Mouse (Mus musculus) midbrain, embryonic 10.5 days (tissue): ENCODE results near the gene Nom1. TPM values are rescaled to one million over a fixed set of nuclear protein-coding genes. Genes with fewer than 3 reads are reported as not detected.

Experiments used
- DNase-seq: peaks from one replicate; pipeline ENCODE4 v3.0.0-alpha.2; 2017; ENCODE audit warnings: low spot score
- H3K27ac ChIP-seq: fragments of 300-500 bp; sonication (generic); replicated peaks from 2 replicates; pipeline ENCODE4 v1.5.1; 2016; ENCODE audit warnings: mild to moderate bottlenecking
- H3K27me3 ChIP-seq: fragments of 300-500 bp; sonication (generic); 2 replicates; pipeline ENCODE4 v1.6.1; 2016; ENCODE audit warnings: low read depth, mild to moderate bottlenecking; ENCODE audit not compliant: poor library complexity, severe bottlenecking
- H3K36me3 ChIP-seq: fragments of 300-500 bp; sonication (generic); 2 replicates; pipeline ENCODE4 v1.6.1; 2016; ENCODE audit warnings: mild to moderate bottlenecking, moderate library complexity
- H3K4me1 ChIP-seq: fragments of 300-500 bp; sonication (generic); 2 replicates; pipeline ENCODE4 v1.6.1; 2016
- H3K4me3 ChIP-seq: fragments of 300-500 bp; sonication (generic); 2 replicates; pipeline ENCODE4 v1.5.1; 2016; ENCODE audit warnings: mild to moderate bottlenecking, moderate library complexity
- H3K9me3 ChIP-seq: fragments of 300-500 bp; sonication (generic); replicated peaks from 2 replicates; pipeline ENCODE4 v1.6.1; 2016; ENCODE audit warnings: mild to moderate bottlenecking
- WGBS: fragments of 180-500 bp; shearing (Covaris S2); methylation state at CpG from one replicate; pipeline ENCODE4 v1.1.7; 2016; 5-methylcytosine and 5-hydroxymethylcytosine counted together
- polyA plus RNA-seq: library from polyadenylated mRNA; unstranded; fragments of >200 nt; fragmentation: Nextera tagmentation; extraction: Ambion mirVana; gene quantifications from 2 replicates; pipeline ENCODE4 v1.2.1, GENCODE M21; 2016

Gene Nom1
- polyA plus RNA-seq, 1 experiment from 2014 or later, result 33.7 TPM

DNA sequence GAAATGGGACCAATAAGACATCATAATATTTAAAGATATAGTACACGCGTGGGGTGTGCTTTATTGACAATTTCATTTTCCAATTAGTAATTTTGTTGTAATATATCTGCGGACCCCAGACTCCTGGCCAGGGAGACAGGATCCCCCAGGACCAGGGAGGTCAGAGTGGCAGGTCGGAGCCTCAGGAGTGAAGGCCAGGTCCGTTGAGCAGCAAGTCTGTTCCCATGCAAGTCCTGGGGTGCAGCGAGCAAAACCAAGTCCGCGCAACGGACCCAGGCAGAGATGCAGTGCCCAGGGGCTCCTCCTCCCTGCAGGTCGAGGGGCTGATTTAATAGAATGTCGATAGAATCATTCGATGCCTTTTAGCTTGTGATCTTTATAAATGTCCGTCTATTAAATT lies 52.9 kb downstream of the Nom1 start:
- no peaks in the 10 kb centered on the region for H3K36me3 ChIP-seq
- H3K4me3 ChIP-seq, result no peak overlapping the region
- H3K27ac ChIP-seq, result no peak overlapping the region
- peaks cover 98% of the 10 kb centered on the region for H3K27me3 ChIP-seq
- peak; percentile 28 for DNase-seq
- 16% methylated on average over 13 of the region's 13 CpGs for WGBS
- peaks cover 9% of the 10 kb centered on the region for H3K4me1 ChIP-seq
- no peaks in the 10 kb centered on the region for H3K9me3 ChIP-seq

DNA sequence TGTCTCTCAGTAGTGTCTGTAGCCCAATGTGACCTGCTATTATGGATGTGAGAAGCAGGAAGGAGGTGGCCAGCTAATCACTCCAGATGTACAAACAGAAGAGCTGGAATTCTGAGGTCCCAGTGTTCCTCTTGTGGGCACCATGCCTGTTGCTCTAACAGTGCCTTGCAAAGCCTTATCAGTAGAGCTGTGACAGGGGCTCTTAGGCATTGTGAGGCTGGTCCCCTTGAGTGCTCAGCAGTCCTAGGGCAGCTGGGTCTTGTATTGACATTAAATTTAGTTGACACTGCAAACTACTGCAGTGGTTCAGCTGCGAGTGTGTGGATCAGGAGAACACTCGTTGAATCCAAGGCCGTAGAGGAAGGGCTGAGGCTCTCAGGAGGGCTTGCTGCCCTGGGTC lies 72.5 kb downstream of the Nom1 start:
- no peak for DNase-seq
- H3K27ac ChIP-seq, result no peak overlapping the region
- 85% methylated on average over 3 of the region's 3 CpGs for WGBS
- no peaks in the 10 kb centered on the region for H3K27me3 ChIP-seq
- H3K36me3 ChIP-seq, result no peaks in the 10 kb centered on the region
- no peak overlapping the region for H3K4me3 ChIP-seq
- no peaks in the 10 kb centered on the region for H3K9me3 ChIP-seq
- no peaks in the 10 kb centered on the region for H3K4me1 ChIP-seq

Other genes starting within 250 kb of the Nom1 start
- 7.0 and 8.4 TPM in 2 replicates for gene Rnf32, start 238.7 kb upstream of the Nom1 start, polyA plus RNA-seq
- gene Lmbr1, start 56.3 kb upstream of the Nom1 start, polyA plus RNA-seq, result 9.8 and 12.2 TPM in 2 replicates
- not detected in 2 replicates for gene Mnx1, start 43.8 kb downstream of the Nom1 start, polyA plus RNA-seq
- 16.1 and 20.8 TPM in 2 replicates for gene Ube3c, start 134.6 kb downstream of the Nom1 start, polyA plus RNA-seq